In the genomic region with DNA sequence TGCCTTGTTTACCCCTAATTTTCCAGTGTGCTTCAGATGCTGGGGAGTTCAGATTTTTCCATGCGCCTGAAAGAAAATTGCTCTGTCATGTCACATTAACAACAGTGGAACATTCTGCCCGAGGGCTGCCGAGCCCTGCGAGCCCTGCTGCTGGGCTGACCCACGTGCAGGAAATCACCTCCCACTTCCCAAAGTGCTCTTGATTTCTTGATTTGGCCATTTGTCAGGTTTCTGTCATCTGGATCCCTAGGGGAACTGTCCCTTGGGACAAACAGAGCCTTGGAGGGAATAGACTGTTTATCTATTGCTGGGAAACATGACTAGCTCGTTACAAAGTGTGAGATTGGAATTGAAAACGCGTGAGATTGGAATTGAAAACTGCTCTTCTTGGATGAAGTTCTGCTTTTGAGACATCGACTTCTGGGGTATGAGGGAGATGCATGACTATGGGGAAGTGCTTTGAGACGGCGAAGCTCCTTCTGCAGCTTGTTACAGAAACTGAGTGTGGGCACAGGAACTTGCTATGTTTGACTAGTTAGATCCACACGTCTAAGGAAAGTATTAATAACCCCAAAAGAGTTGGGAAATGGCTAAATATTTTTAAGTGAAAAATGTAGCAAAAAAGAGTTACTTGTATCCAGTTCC, we compare ENCODE assay signal across 8 mouse cellular contexts.
DNase-seq lines count a peak whose midpoint lies in the region; ATAC-seq and TF ChIP-seq lines count a peak whose summit lies in the region.

No protein-coding gene starts in this region.

- H3K9ac ChIP-seq in forebrain, postnatal 0 days, result no peak overlapping the region
- no peak overlapping the region for H3K9ac ChIP-seq in forebrain, embryonic 13.5 days
- H3K9ac ChIP-seq in midbrain, embryonic 14.5 days (replicated peaks; ENCODE audit: low read length), result no peak overlapping the region
- H3K9ac ChIP-seq in hindbrain, embryonic 14.5 days, result no peak overlapping the region

- WGBS in forebrain, postnatal 0 days, result 31% methylated on average over 12 of the region's 12 CpGs
- WGBS in forebrain, embryonic 13.5 days, result 66% methylated on average over 12 of the region's 12 CpGs
- WGBS in midbrain, embryonic 14.5 days, result 53% methylated on average over 12 of the region's 12 CpGs
- WGBS in midbrain, embryonic 10.5 days, result 77% methylated on average over 12 of the region's 12 CpGs
- 40% methylated on average over 12 of the region's 12 CpGs for WGBS in hindbrain, embryonic 14.5 days

- H3K27me3 ChIP-seq in forebrain, postnatal 0 days (ENCODE audit: insufficient read depth, low read length), result peaks cover 3% of the 10 kb centered on the region
- H3K27me3 ChIP-seq in forebrain, embryonic 13.5 days, result no peaks in the 10 kb centered on the region
- no peaks in the 10 kb centered on the region for H3K27me3 ChIP-seq in midbrain, embryonic 14.5 days (ENCODE audit: control insufficient read depth, insufficient read depth, low read length)
- H3K27me3 ChIP-seq in midbrain, embryonic 10.5 days (ENCODE audit: low read depth, poor library complexity, severe bottlenecking), result no peaks in the 10 kb centered on the region
- no peaks in the 10 kb centered on the region for H3K27me3 ChIP-seq in hindbrain, embryonic 14.5 days (ENCODE audit: control insufficient read depth, insufficient read depth, low read length)

- DNase-seq in forebrain, postnatal 0 days, result peak; percentile 56
- peak; percentile 62 for DNase-seq in midbrain, embryonic 14.5 days
- no peak for DNase-seq in midbrain, embryonic 10.5 days (ENCODE audit: low spot score)
- peak; percentile 63 for DNase-seq in hindbrain, embryonic 14.5 days (ENCODE audit: low spot score)
- DNase-seq in retina, embryonic 14.5 days (ENCODE audit: low spot score), result peak; percentile 64
- DNase-seq in thymus, postnatal 25 days, result no peak

- TF ChIP-seq CTCF in forebrain, postnatal 0 days (IDR thresholded peaks at IDR 0.05; ENCODE audit: low read depth), result no peak

- peaks cover 15% of the 10 kb centered on the region; the same call in 1 of the 2 replicates for H3K4me1 ChIP-seq in forebrain, postnatal 0 days (ENCODE audit: insufficient read depth)
- H3K4me1 ChIP-seq in forebrain, embryonic 13.5 days, result peaks cover 13% of the 10 kb centered on the region
- 0 out of 2 replicates have a peak, but pooled peaks cover 4% of the 10 kb centered on the region for H3K4me1 ChIP-seq in midbrain, embryonic 14.5 days (ENCODE audit: control insufficient read depth, insufficient read depth, low read length)
- no peaks in the 10 kb centered on the region for H3K4me1 ChIP-seq in midbrain, embryonic 10.5 days
- peaks cover 15% of the 10 kb centered on the region; the same call in 1 of the 2 replicates for H3K4me1 ChIP-seq in hindbrain, embryonic 14.5 days (replicated peaks; ENCODE audit: control insufficient read depth, insufficient read depth, low read length)

- ATAC-seq in forebrain, postnatal 0 days, result peak; percentile 43; the same call in 1 of the 2 replicates
- ATAC-seq in forebrain, embryonic 13.5 days, result no peak
- no peak for ATAC-seq in midbrain, embryonic 14.5 days (ENCODE audit: low FRiP score, low TSS enrichment)
- ATAC-seq in hindbrain, embryonic 14.5 days (ENCODE audit: low FRiP score), result no peak
- ATAC-seq in inflammation-experienced regulatory T-cells, adult 6 months, result no peak

- H3K4me3 ChIP-seq in forebrain, postnatal 0 days (ENCODE audit: low read depth, low read length), result no peak overlapping the region
- no peak overlapping the region for H3K4me3 ChIP-seq in forebrain, embryonic 13.5 days
- no peak overlapping the region for H3K4me3 ChIP-seq in midbrain, embryonic 14.5 days (replicated peaks; ENCODE audit: low read depth, low read length)
- no peak overlapping the region for H3K4me3 ChIP-seq in midbrain, embryonic 10.5 days
- no peak overlapping the region for H3K4me3 ChIP-seq in hindbrain, embryonic 14.5 days (replicated peaks; ENCODE audit: low read length)

- no peaks in the 10 kb centered on the region for H3K36me3 ChIP-seq in forebrain, postnatal 0 days (ENCODE audit: insufficient read depth)
- no peaks in the 10 kb centered on the region for H3K36me3 ChIP-seq in forebrain, embryonic 13.5 days (ENCODE audit: poor library complexity, severe bottlenecking)
- no peaks in the 10 kb centered on the region for H3K36me3 ChIP-seq in midbrain, embryonic 14.5 days (ENCODE audit: control insufficient read depth, insufficient read depth, low read length)
- no peaks in the 10 kb centered on the region for H3K36me3 ChIP-seq in midbrain, embryonic 10.5 days
- H3K36me3 ChIP-seq in hindbrain, embryonic 14.5 days (replicated peaks; ENCODE audit: control insufficient read depth, insufficient read depth), result no peaks in the 10 kb centered on the region

- H3K27ac ChIP-seq in forebrain, postnatal 0 days (ENCODE audit: low read depth, low read length), result no peak overlapping the region
- no peak overlapping the region for H3K27ac ChIP-seq in forebrain, embryonic 13.5 days
- no peak overlapping the region for H3K27ac ChIP-seq in midbrain, embryonic 14.5 days (replicated peaks; ENCODE audit: low read depth, low read length)
- no peak overlapping the region for H3K27ac ChIP-seq in midbrain, embryonic 10.5 days (replicated peaks)
- no peak overlapping the region for H3K27ac ChIP-seq in hindbrain, embryonic 14.5 days

- no peaks in the 10 kb centered on the region for H3K9me3 ChIP-seq in forebrain, postnatal 0 days (ENCODE audit: low read length)
- no peaks in the 10 kb centered on the region for H3K9me3 ChIP-seq in forebrain, embryonic 13.5 days (replicated peaks)
- no peaks in the 10 kb centered on the region for H3K9me3 ChIP-seq in midbrain, embryonic 14.5 days (ENCODE audit: control insufficient read depth, low read length)
- H3K9me3 ChIP-seq in midbrain, embryonic 10.5 days (replicated peaks), result no peaks in the 10 kb centered on the region
- no peaks in the 10 kb centered on the region for H3K9me3 ChIP-seq in hindbrain, embryonic 14.5 days (ENCODE audit: control insufficient read depth, low read length)

- H3K4me2 ChIP-seq in forebrain, postnatal 0 days (ENCODE audit: low read depth), result no peak overlapping the region
- H3K4me2 ChIP-seq in forebrain, embryonic 13.5 days, result no peak overlapping the region
- H3K4me2 ChIP-seq in midbrain, embryonic 14.5 days (ENCODE audit: low read length), result no peak overlapping the region
- H3K4me2 ChIP-seq in hindbrain, embryonic 14.5 days (replicated peaks), result no peak overlapping the region

Comparison
In these comparisons a context has a peak if more than half of its experiments do, and no peak if none do; other contexts are left out.
1. DNase-seq: peak in forebrain, postnatal 0 days (single experiment), midbrain, embryonic 14.5 days (single experiment), hindbrain, embryonic 14.5 days (single experiment) and retina, embryonic 14.5 days (single experiment); none in midbrain, embryonic 10.5 days (single experiment) and thymus, postnatal 25 days (single experiment).